Mouse (Mus musculus) adrenal gland (tissue): Measurements from ENCODE around the gene Vdac2.

Experiments
- intact Hi-C: fragments of 180-260 bp; cut with DNase I; formaldehyde crosslinking; loops from one replicate; pipeline ENCODE4 v1.15.1; 2025

The Vdac2 gene

DNA sequence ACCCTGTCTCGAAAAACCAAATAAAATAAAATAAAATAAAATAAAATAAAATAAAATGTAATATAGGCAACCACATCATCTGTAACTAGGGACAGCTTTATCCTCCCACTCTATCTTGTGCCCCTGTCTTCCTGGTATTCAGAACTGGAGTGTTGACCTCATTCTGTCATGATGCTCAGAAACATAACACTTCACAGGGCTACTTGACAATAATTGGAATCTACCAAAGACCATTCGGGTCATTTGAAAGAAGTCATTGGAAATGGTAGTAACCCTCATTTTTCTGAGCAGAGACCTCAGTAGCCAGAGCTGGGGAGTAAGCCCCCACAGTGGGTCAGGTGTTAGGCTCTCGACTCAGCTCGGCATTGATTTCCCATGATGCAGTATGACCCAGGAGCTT is 10.4 kb upstream of the Vdac2 start:
- intact Hi-C loops, result no loop called here

DNA sequence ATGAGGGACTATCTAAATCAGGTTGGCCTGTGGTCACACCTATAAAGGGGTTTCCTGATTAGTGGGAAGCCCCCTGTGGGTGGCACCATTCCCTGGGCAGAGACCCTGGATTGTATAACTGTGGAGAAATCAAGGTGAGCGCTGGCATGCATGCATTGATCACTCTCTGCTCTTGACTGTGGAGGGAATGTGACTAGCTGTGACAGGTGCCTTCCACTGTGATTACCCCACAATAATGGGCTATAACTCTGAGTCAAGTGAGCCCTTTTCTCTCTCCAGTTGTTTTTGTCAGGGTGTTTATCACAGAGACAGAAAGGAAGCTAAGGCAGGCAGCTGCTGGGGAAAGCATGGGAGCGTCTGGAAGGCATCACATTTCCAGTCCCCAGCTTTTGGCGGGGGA is 8.8 kb upstream of the Vdac2 start:
- intact Hi-C loops, result no loop called here

DNA sequence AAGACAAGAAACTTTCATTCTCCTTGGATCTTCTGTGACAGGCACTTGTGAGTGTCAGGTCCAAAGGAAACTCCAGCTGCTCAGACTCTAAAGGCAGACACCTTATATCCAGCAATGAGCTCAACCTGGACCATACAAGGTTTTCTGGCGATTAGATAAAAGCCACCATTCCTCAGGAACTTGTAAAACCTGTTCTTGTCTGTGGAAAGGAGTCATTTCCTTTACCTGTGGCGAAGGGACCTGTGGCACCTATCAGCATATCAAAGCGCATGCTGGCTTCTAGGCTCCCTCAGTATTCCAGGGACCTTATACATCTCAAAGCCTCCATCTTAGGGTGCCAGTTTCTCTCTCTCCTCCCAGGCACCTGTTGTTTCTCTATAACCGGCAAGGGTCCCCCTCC is 7.6 kb upstream of the Vdac2 start:
- intact Hi-C loops, result no loop called here

DNA sequence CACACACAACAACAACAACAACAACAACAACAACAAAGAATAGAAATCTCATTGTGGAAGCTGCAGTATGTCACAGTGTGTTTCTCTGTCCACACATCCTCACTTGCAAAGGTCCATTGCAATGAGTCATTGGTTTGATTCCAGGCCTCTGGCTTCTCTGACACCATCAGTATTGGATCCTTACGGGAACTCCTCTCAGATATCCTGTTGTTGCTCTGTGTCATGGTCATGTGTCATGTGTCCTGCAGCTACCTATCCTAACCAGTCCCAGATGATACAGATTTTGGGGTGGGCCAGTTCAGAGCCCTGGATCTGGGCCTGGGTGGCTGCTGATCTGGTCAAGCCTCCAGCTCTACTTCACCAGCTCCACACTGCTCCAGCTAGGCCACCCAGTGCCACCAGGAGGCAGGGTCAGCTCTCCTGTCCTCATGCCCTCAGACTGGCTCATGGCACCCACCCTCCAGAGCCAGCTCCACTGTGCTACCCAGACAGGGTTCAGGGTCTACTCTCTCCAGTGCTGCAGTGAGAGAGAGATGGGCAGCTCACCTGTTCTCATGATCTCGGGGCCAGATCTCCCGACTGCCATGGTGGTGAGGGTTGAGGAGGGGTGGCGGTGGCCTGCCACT is 4.0 kb upstream of the Vdac2 start:
- intact Hi-C loops, result no loop called here

DNA sequence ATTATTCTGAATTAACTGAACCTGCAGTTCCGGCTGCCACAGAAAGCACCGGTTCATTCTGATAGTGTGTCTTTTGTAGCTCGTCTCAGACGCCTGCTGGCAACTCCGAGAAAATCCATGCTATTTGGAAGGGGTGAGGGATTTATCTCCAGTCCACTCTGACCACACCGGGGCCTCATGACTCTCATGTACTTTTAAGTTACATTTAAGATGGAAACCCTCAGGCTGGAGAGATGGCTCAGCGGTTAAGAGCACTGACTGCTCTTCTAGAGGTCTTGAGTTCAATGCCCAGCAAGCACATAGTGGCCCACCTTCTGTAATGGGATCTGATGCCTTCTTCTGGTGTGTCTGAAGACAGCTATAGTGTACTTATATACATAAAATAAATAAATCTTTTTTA is 2.7 kb upstream of the Vdac2 start:
- intact Hi-C loops, result no loop called here

DNA sequence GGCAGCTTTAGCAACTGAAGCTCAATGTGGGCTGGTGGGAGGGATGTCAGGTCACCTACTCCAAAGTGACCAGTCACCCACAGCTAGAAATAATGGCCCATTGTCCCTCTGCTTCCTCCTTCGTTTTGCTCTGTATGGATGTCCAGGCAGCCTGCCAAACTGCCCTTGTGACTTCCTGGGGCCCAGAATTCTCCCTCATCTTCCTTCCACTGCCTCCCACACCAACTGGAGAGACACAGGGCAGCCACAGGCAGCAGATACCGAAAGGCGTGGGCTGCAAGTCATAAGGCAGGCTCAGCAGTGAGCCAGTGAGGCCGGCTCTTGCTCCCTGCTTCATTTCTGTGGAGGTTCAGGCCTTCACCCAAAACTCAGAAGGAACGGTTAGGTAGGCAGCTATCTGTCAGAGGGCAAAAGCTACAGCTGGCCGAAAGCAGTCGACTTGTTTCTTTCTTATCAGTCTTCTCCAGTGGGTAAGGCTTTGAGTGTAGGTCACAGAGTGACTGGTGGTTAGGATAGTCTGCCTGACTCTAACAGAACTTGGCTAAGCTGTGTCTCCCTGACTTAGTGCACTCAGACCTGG is 2.2 kb upstream of the Vdac2 start:
- intact Hi-C loops, result no loop called here

DNA sequence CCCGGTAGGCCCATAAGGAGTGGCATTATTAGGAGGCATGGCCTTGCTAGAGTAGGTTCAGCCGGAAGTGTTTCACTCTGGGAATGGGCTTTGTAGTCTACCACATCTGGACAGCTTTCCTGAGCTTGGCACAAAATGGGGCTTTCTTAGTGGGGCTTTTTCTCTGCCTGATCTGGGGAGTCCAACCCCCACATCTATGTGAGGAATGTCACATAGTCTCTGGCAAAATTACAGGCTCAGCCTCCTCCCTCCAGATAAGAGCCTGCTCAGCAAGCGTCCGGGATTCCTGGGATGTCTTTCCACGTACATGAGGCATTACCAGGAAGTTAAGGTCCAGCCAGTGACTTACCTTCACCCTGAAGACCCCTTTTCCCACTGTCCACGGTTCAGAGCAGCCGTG is 1.1 kb upstream of the Vdac2 start:
- intact Hi-C loops, result no loop called here

DNA sequence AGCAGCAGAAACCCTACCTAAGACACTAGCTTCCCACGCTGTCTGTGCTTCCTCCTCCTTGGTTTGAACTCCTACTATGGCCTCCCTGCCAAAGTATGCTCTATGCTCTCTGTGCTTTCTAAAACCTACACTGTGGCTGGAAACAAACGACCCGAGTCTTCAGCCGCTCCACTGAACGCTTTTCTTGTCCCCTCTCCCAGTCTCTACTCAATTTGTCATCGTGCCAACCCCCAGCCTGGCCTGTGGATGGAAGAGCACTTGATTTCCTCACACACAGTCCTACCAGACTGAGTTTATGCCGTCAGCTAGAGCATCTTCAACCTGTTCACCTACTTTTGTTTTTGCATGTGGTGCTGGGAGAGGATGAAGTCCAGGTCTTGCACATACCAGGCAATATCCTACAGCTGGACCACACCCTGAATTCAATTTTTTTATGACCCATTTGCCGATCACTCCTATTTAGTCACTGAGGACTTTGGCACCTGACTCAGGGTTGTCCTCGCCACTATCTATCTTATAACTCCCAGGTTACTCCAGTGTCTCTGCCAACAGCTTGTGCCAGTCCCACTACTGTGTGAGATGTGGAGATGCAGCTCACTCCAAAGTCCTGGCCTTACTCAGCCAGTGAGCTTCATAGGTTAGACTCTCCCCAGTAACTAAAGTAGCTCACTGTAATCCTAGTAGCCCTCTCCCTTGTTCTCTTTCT is 901 bp downstream of the Vdac2 start:
- intact Hi-C loops, result no loop called here

DNA sequence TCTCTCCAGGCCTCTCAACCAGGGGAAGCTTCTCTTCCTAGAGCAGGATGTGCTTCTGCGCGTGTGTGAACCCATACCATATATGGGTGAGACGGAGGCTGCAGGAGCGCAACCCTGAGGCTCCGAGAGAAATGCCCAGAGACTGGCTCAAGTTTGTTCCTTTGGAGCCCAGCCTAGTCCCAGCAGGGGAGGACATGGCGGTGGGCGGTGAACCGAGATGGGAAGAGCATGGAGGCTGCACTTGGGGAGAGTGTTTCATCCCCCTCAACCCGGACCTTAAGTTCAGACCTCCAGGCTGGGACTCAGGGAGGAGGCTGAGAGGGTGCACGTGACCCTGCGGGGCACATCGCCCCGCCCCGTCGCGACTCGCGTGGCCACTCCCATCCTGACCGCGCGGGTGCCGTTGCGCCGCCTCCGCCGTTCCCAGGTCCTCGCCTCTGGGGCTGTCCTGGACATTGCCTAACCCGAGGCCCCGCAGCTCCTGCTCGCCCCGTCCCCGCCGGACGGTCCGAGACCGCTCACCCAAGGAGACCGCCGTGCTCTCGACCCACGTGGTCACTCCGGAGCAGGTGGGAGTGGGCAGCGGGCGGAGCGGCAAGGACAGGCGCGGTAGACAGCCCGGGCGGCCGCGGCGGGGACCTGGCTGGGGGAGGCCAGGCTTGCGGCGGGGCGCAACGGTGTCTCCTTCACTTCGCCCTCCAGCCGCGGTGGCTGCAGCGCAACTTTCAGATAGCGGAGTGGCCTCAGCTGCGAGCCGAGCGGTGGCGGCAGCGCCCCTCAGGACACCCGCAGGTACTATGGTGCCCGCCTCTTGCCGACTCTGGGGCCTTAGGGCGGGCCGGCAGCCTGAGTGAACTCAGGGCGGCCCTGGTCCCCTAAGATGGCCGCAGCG is 6.1 kb downstream of the Vdac2 start:
- intact Hi-C loops, result loop anchor here (2.0 kb wide), 1 partner anchor 16 kb away; no protein-coding TSS in a partner anchor

DNA sequence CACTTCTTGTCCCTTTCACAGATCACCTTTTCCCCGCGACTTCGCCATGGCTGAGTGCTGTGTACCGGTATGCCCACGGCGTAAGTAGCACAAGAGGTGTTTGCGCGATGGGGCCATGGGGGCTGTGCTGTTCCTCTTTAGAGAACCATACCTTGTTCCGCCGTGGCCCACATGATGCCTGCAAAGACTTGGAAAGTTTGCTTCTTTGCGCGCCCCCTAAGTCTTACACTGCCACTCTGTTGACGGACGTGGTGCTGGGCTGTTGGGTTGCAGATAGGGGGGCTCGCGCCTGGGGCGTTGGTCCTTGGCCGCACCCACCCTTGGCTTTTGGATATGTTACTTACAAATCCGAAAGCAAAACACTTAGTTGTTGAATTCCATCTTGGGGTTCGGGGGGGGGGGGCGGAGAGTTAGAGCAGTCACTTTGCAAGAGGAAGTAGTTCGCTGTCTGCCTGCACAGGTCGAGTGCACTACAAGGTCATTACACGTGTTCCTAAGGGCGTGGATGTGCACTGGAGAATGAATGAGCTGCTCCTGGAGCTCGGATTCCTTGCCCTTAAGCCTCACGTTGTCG is 6.9 kb downstream of the Vdac2 start:
- intact Hi-C loops, result loop anchor here (2.0 kb wide), 1 partner anchor 15 kb away; no protein-coding TSS in a partner anchor

DNA sequence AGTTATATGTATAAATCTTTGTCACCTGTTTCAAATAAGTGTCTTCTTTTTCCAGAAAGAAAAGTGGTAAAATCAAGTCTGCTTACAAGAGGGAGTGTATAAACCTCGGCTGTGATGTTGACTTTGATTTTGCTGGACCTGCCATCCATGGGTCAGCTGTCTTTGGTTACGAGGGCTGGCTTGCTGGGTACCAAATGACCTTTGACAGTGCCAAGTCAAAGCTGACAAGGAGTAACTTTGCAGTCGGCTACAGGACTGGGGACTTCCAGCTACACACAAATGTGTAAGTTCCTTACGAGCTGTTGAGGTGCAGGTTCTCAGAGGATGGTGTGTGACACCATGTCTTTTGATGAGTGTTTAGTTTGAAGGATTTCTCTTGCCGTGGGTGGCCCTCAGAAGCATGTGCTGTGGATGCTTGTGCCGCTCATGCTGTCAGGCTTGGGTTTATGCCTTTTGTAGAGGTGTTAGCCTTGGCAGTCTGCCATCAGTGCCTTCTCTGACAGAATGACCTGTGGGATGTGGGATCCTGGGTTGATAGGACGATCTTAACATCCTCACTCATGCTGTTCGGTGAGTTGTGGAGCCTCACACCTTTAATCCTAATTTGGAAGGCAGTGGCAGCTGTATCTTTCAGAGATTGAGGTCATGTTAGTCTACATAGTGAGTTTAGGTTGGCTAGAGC is 13.4 kb downstream of the Vdac2 start:
- intact Hi-C loops, result no loop called here

DNA sequence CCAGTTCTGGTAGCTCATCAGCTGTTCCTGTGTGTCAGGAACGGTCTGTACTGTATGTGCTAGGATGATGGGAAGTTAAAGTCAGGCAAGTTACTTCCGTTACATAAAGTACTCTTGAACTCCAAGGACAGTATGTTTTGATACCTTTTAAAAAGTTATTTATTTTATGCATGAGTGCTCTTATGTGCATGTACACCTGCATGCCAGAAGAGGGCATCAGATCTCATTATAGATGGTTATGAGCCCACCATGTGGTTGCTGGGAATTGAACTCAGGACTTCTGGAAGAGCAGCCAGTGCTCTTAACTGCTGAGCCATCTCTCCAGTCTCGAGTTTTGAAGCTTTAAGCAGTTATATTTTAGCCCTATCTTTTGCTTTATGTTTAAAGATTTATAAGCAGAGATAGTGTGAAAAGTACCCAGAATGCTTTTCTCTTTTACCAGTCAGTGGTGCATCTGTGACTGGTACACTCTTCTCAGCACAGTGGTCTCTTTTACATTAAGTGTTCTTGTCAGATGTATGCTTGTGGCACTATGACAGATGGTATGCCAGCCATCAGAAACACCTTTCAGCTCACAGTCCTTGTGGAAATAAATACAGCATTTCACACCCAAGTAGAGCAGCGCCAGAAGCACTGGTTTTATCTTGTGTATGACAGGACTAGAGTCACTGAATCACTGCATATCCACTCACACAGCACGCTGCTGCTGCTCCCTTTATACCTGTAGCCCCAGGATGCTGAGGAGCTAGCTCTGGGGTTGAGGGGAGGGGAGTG is 17.0 kb downstream of the Vdac2 start:
- intact Hi-C loops, result no loop called here

DNA sequence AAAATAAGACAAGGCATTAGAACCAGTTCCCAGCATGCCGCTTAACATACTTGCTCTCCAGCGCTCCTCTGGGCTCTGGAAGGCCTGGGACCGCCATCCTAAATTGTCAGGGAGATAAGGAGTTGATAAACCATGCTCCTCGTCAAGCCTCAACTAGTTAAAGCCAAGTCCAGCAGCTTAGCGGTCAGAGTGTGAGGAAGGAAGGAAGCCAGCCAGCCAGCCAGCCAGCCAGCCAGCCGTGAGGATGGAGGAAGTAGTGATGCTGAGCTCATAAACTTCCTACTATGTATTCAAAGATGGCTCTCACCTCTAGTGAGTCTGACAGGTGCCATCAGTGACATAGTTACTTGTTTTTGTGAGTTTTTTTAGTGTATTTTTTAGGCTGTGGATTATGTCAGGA is 18.2 kb downstream of the Vdac2 start:
- intact Hi-C loops, result no loop called here

DNA sequence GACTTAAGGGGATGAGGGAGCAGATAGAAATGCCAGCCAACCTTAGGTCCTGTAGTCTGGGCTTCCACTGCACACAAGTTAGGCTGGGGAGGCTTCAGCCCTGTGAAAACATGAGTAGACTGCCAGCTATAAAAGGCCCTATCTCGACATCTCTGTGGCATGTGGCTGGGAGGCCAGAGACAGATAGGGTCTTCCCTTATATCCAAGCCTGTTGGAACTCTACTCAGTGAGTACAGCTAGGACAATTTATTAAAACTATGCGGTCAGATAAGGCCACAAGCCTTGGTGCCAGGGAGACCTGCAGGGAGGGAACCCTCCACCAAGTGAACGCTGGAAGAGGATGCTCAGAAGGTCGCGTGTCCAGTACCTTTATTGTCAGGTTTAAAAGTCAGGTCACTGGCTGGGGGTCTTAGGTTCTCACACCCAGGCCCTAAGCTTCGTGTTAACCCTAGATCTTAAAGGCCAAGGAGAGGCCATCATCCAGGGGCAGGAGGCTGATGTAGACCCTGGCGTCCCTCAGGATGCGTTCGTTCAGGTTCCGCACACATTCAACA is 21.9 kb downstream of the Vdac2 start:
- intact Hi-C loops, result loop anchor here (2.0 to 5.0 kb wide), 2 partner anchors 16 to 95 kb away; partner anchors contain the start of genes Dusp13 and Samd8

DNA sequence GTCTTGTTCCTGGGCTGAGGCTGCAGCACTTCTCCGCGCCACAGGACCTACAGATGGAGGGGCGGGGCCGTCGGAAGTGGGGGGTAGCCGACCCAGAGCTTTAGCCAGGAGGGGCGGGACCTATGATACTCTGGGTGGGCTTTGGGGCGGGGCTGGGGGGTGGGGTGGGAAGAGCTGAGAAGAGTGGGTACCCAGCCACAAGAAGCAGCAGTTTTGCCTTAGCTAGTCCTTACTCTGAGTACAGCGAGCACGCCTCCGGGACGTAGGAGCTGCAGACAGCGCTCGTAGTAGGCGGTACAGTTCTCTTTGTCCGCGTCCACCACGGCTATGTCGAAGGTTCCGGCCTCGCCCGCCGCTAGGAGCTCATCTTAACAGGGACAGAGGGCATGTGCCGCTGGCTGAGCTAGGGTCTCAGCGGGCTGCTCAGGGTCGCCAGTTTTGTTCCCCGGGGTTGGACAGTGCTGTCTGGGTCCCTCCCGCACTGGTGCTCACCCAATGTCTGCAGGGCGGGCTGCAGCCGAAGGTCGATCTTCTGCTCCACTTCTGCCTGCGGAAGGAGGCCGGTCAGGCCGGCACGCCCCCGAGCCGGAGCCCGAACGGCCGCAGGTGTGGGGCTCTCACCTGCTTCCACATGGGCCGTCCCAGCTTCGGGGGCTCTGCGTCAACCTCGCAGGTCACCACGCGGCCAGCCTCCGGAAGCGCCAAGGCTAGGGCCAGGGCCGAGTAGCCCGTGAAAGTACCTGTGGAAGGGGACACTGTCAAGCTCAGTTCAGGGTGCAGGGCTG is 22.5 kb downstream of the Vdac2 start:
- intact Hi-C loops, result loop anchor here (2.0 to 5.0 kb wide), 2 partner anchors 17 to 95 kb away; partner anchors contain the start of genes Dusp13 and Samd8

DNA sequence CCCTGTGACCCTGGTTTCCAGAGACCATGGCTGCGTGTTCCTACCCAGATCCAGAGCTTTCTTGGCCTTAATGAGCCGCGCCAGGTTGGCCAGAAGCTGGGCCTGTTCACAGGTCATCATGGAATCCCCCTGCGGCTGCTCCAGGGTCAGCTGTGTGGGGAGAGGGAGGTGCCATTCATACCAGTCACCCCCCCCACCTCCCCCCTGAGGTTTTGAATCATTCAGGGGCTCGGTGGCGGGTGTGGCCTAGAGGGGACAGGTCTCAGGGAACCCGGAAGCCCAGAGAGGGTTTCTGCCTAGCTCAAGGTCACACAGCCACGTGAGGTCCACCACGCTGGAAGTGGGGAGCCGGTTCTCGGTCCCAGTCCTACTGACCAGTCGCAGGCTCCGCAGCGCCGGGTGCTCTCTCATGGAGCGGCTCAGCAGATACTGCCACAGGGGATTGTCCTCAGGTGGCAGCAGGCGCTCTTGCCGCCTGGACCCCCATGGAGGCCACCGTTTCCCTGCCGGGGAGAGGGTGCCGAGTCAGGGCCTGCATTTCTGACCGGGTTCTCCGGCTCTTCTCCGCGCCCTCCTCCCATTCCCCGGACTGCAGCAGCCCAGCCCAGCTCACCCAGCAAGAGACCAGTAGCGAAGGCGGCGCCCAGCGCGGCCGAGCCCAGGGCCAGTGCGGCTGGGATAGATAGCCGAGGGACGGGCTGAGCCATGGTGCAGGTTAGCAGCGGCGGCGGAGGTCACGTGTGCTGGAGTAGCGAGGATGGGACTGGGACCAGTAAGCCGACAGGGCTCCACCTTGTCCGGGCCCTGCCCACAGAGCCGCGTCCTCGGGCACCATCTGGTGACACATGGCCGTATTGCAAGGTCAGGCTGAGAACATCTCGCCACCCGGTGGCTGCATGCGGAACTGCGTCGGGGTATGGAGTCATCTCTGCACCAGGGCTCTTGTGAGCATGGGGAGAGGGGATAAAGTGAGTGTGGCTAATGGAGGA is 23.4 kb downstream of the Vdac2 start, which contains the start of gene Comtd1:
Gene Comtd1, minus strand, starts transcription at position 812 of the 989 bp plus-strand sequence.
- intact Hi-C loops, result loop anchor here (1.0 to 5.0 kb wide), 2 partner anchors 36 to 96 kb away; partner anchors contain the start of genes Dusp13 and Samd8
